Mouse (Mus musculus): ENCODE measurements around the gene Hip1r.
A peak's percentile ranks its signal among the peaks of the same experiment; 100 is the strongest.

Gene Hip1r

GRCm38 (mm10) chr5:123973299-123974178 lies at the start of gene Hip1r:
Gene Hip1r (plus strand): TSS chr5:123973628.
- DNase-seq (ENCODE audit: low spot score), result no peak

GRCm38 (mm10) chr5:123927118-123927517 lies 46.3 kb upstream of the Hip1r start, which contains the start of gene Gm43518:
Gene Gm43518 (plus strand): TSS chr5:123927418.
- DNase-seq (ENCODE audit: low spot score), result no peak

- DNase-seq (ENCODE audit: low spot score), result peak; percentile 87
Measured at GRCm38 (mm10) chr5:123930508-123930989, 42.9 kb upstream of the Hip1r start, which contains the start of gene Ccdc62. Gene Ccdc62 (plus strand): TSS chr5:123930679.

- DNase-seq (ENCODE audit: low spot score), result no peak
Measured at GRCm38 (mm10) chr5:123931131-123931530, 42.3 kb upstream of the Hip1r start.

- DNase-seq (ENCODE audit: low spot score), result no peak
Measured at GRCm38 (mm10) chr5:123932927-123933326, 40.5 kb upstream of the Hip1r start.

- no peak for DNase-seq (ENCODE audit: low spot score)
Measured at GRCm38 (mm10) chr5:123933556-123933955, 39.9 kb upstream of the Hip1r start.

- DNase-seq (ENCODE audit: low spot score), result no peak
Measured at GRCm38 (mm10) chr5:123933957-123934591, 39.4 kb upstream of the Hip1r start.

- no peak for DNase-seq (ENCODE audit: low spot score)
Measured at GRCm38 (mm10) chr5:123935931-123936330, 37.5 kb upstream of the Hip1r start.

- DNase-seq (ENCODE audit: low spot score), result no peak
Measured at GRCm38 (mm10) chr5:123938479-123938878, 34.9 kb upstream of the Hip1r start.

GRCm38 (mm10) chr5:123946546-123946945 lies 26.9 kb upstream of the Hip1r start:
- no peak for DNase-seq (ENCODE audit: low spot score)

GRCm38 (mm10) chr5:123947041-123947761 lies 26.2 kb upstream of the Hip1r start:
- no peak for DNase-seq (ENCODE audit: low spot score)

GRCm38 (mm10) chr5:123952365-123953045 lies 20.9 kb upstream of the Hip1r start:
- DNase-seq (ENCODE audit: low spot score), result no peak

GRCm38 (mm10) chr5:123957213-123957612 lies 16.2 kb upstream of the Hip1r start:
- DNase-seq (ENCODE audit: low spot score), result no peak

- no peak for DNase-seq (ENCODE audit: low spot score)
Measured at GRCm38 (mm10) chr5:123959018-123959417, 14.4 kb upstream of the Hip1r start.

GRCm38 (mm10) chr5:123960129-123960528 lies 13.3 kb upstream of the Hip1r start:
- DNase-seq (ENCODE audit: low spot score), result no peak

GRCm38 (mm10) chr5:123961046-123961445 lies 12.4 kb upstream of the Hip1r start:
- DNase-seq (ENCODE audit: low spot score), result no peak

- DNase-seq (ENCODE audit: low spot score), result no peak
Measured at GRCm38 (mm10) chr5:123964208-123964607, 9.2 kb upstream of the Hip1r start.

- no peak for DNase-seq (ENCODE audit: low spot score)
Measured at GRCm38 (mm10) chr5:123966759-123967158, 6.7 kb upstream of the Hip1r start.

- DNase-seq (ENCODE audit: low spot score), result no peak
Measured at GRCm38 (mm10) chr5:123968468-123968867, 5.0 kb upstream of the Hip1r start.

GRCm38 (mm10) chr5:123969216-123969615 lies 4.2 kb upstream of the Hip1r start:
- DNase-seq (ENCODE audit: low spot score), result no peak

- DNase-seq (ENCODE audit: low spot score), result no peak
Measured at GRCm38 (mm10) chr5:123970576-123970975, 2.9 kb upstream of the Hip1r start.

GRCm38 (mm10) chr5:123972453-123972852 lies 975 bp upstream of the Hip1r start:
- DNase-seq (ENCODE audit: low spot score), result no peak

Data from left cerebral cortex, adult 11 months (tissue).